Mouse (Mus musculus) cerebellum, adult (tissue): ENCODE results near the gene Zfp46.

Source experiments
- ATAC-seq: cut with Nextera tagmentation; 2 replicates; pipeline ENCODE4 v1.9.2; 2017; ENCODE audit warnings: mild to moderate bottlenecking, moderate library complexity, mixed read lengths; ENCODE audit not compliant: insufficient number of reproducible peaks, low FRiP score, low TSS enrichment

Zfp46 gene

GRCm38 (mm10) chr4:136263555-136263954 is 20.9 kb upstream of the Zfp46 start:
- no peak for ATAC-seq

DNA sequence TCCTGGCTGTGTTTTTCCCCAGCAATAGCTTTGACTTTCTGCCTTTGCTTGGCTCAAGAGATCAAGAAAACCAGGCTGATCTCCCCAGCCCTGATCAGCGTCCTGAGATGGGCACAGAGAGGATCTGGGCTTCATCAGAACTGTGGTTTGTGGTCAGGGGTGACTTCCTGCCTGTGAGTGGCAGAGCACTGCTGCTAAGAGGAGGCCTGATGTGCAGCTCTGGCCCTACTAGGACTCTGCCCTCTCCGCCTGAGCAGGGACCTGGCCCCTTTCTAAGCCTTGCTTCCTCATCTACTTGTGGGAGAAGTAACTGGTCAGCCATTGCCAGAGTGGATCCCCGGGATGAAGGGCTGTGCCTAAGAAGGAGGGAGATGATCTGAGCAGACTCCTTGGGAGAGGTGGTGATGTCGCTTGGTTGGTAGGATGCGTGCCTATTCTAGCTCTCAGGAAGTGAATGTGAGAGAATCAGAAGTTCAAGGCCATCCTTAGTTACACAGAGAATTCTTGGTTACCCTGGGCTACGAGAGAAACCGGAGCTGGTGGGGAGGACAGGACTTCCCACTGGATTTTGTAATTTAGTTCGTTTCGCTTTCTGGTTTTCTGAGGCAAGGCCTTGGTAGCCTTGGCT is 17.7 kb upstream of the Zfp46 start:
- no peak for ATAC-seq

- ATAC-seq: no peak
Measured at GRCm38 (mm10) chr4:136268912-136269311, 15.6 kb upstream of the Zfp46 start.

GRCm38 (mm10) chr4:136270648-136271047 is 13.8 kb upstream of the Zfp46 start:
- no peak for ATAC-seq

GRCm38 (mm10) chr4:136281097-136281496 is 3.4 kb upstream of the Zfp46 start:
- no peak for ATAC-seq

DNA sequence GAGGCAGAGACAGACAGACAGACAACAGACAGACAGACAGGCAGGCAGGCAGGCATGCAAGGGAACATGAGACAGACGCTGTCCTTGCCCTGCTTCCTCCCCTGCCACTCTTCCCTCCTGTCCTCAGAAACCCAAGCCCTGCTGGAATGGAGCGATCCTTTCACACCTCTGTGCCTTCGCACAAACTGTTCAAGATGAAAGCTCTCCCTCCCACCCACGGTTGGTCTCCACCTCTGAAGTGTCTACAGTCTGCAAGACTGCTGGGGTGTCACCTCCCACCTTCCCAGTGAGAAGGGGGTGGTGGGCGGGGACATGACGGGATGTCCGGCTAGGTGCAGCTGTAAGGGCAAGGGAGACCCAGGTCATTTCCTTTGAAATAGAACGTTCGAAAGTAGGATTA is 2.9 kb upstream of the Zfp46 start:
- no peak for ATAC-seq

DNA sequence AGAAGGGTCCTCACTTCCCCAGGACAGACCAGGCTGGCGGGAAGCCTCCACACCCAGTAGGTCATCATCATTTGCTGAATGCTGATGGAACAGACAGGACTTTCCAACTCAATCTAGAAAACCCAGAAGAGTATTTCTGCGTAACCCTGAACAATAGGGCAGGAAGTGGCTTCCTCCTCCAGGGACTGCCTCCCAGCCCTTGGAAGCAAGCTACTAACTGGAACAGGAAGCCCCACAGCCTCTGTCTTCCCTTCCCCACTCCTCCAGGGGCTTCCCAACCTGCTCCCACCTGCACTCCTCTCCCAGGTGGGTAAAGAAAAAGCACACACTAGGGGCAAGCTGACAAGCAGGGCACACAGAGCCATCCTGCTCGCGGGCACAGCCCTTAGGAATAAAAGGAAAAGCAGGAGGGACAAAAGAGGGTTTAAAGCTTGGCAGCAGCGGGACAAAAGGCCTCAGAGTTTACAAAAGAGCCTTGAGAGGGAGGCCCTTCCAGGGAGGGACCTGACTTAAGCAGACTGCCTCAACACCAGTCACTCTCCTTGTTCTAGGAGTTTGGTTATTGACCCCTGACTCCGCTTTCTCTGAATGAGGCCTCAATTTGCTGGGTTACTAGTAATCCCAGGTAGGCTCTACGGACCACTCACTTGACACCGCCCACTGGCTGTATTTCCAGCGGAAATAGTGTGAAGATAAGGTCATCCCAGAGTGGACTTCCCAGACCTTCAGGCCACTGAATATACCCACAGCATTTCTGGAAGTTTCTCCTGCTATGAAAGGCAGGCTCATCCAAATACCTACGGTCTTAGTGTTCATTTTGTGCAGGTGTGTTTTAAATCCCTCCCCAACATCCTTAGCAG is 1.6 kb upstream of the Zfp46 start:
- no peak for ATAC-seq

- ATAC-seq: no peak
Measured at GRCm38 (mm10) chr4:136283783-136284182, 700 bp upstream of the Zfp46 start.

DNA sequence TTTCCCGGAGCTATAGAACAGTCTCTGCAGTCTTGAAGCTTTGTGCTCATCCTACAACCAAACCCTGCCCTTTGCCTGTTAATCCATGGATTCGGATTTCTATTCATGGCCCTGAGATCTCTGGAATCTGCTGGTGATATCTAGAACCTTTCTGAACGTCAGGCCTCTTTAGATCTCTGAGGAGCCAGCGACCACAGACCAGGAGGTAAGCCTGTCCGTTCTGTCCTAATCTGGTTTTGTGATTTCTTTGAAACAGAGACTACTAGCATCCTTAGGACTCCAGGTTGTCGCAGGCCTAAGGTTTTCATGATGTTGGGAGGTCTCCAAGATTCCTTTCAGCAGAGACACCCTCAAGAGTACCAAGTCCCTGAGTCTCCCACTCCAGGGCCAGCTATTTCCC is 408 bp downstream of the Zfp46 start:
- no peak for ATAC-seq

DNA sequence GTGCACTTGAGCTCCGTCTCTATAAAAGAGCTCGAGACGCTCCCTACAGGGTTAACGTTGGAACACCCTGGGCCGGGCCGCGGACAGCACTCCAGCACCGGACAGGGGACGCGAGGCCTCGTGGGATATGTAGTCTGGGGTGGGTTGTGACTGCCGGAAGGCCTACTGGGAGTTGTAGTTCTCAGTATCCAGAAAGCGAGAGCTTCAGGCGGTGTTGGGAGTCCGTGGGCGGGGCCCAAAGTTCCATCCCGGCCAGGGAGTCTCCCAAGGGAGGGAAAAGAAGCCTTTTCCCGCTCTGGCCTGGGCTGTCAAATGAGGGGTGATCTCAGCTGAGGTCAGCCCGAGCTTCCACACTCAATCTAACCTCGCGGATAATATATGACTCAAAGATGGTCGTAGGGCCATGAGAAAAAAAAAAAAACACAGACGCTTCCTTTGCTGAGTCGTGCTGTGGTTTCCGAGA is 896 bp downstream of the Zfp46 start:
- peak; percentile 98 for ATAC-seq

DNA sequence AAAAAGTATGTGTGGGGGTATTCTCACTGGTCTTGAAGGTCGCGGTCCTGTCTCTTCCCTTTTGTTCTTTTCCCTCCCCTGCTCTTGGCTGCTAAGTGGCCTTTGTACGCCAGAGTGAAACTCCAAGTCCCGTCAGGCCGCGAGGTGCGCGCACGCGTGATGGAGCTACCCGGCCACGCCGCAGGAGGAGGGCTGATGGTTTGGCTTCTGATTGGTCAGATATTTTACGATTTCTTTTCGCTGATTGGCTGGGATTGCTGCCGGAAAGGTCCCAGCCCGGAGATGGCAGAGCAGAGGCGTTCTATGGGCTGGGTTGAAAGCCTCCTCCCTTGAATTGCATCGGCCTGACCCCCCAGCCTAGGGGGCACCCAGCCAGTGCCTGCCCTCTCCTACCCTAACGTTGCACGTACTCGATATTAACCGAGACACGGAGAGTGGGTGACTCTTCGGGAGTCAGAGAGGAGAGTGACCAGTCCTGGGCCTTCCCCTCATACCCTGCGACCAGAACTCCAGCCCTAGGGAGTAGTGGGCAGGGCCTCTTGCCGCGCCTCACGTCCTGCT is 1.4 kb downstream of the Zfp46 start:
- ATAC-seq: peak; percentile 89

- no peak for ATAC-seq
Measured at GRCm38 (mm10) chr4:136289918-136290780, 5.7 kb downstream of the Zfp46 start.

DNA sequence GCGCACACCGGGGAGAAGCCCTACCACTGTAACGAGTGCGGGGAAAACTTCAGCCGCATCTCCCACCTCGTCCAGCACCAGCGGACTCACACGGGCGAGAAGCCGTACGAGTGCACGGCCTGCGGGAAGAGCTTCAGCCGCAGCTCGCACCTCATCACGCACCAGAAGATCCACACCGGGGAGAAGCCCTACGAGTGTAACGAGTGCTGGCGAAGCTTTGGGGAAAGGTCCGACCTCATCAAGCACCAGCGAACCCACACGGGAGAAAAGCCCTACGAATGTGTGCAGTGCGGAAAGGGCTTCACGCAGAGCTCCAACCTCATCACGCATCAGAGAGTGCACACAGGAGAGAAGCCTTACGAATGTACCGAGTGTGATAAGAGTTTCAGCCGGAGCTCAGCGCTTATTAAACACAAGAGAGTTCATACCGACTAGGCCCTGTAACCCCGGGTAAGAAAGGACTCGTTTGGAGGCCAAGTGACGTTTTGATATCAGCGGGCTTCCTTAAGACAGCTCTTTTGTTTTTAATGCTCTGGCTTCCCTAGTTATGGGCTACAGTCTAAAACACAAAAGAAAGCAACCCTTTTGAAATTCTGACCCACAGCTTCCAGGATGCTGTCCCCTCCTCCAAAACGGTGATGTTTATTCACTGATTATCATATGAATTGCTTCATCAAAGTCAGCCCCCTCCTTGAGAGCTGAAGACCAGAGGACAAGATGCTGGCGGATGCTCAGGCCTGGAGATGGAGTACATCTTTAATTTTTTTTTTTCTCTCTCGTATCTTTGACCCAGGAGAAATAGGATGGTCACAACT is 6.5 kb downstream of the Zfp46 start:
- no peak for ATAC-seq

DNA sequence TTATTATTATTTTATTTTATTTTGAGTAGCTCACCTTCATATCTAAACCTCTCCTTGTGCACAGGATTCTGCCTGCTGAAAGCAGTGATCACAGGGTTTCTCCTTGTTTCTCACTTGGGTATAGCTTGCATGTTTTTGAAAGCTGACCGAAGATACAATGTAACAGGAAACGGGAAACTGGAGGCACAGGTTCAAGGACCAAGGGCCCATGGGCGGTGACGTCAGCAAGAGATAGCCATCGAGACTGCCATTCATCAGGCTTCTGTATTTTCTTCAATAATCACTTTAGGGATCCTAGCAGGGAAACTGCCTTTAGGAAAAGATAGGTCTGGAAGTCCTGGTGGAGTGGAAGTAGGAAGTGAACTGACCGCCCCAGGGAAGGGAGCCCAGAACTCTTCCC is 7.2 kb downstream of the Zfp46 start:
- ATAC-seq: no peak

DNA sequence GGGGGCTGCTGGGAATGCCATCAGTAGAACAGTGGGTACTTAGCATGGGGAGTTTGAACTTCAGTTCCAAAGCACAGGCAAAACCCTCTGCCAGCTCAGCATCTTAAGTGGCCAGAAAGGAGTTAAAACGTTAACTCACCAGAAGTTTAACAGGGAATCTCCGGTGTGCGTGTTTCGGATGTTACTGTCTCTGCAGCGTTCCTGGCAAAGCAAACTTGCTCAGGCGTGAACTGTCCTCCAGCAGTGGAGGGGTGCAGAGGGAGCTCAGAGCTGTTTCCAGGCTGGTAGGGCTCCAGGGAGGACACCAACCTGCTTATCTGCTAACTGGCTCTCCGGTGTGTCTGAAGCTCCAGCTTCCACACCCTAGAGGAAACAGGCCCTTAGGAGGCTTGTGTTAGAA is 11.5 kb downstream of the Zfp46 start:
- no peak for ATAC-seq

DNA sequence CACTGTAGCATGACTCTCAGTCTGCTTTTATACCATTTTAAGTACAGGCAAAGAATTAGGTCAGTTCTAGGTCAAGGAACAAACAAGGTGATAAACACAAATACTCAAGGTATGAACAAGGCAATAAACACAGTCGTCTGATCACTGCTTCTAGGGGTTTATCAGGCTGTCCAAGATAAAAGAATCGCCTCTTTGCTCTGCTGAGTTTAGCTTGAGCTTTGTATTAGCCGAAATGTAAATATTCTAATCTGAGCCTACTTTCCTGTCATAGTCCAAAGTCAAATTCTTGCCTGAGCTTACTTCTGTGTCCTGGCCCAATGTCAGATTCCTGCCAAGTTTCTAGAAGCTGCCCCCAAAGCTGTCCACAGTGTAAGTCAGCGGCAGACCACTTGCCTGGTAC is 18.0 kb downstream of the Zfp46 start:
- ATAC-seq: no peak

GRCm38 (mm10) chr4:136304181-136304580 is 19.7 kb downstream of the Zfp46 start:
- no peak for ATAC-seq

DNA sequence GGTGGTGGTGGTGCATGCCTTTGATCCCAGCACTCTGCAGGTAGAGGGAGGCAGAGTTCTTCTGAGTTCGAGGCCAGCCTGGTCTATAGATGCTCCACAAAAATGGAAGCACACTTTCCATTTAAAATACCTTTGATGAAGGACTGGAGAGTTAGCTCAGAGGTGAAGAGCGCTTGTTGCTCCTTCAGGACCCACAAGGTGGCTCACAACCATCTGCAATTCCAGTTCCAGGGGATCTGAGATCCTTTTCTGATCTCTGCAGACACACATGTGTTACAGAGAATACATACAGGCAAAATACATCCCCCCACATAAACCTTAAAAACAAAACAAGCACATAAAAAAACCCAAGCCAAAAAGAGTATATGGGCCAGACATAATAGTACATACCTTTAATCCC is 23.9 kb downstream of the Zfp46 start:
- ATAC-seq: no peak

GRCm38 (mm10) chr4:136309780-136310179 is 25.3 kb downstream of the Zfp46 start:
- ATAC-seq: no peak
